Comparison of ENCODE assay signal across 28 mouse cellular contexts in the genomic region with DNA sequence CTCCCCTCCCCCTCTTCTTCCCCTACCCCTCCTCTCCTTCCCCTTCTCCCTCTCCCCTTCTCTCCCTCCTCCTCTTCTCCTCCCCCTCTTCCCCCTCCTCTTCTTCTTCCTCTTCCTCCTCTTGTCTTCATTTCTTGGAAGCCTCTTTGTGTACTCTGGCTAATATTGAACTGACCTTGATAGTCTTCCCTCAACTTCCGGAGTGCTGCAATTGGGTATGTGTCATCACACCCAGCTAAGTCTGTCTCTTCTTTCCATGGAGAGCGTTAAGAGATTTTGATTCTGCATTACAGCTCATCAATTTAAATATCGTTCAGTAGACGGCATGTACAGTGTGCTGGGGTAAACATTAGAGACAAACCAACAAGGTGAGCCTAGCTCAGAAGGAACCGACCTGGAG. TPM values are rescaled to one million over a fixed set of nuclear protein-coding genes. Genes with fewer than 3 reads are reported as not detected.
DNase-seq lines count a peak whose midpoint lies in the region; ATAC-seq and TF ChIP-seq lines count a peak whose summit lies in the region.
"Had no signal": no experiment of that assay in that cellular context is flagged by ENCODE, and none has a peak within 500 bp of the region (broad histone marks: within the 10 kb centered on the region; RNA-seq: fewer than 3 reads in every experiment).

No protein-coding gene starts in this region.

- intact Hi-C loops in heart, adult 2 months (cut with DNase I), result no loop called here
- intact Hi-C loops in heart, postnatal 25 days (cut with DNase I), result no loop called here
- intact Hi-C loops in left cerebral cortex, adult 2 months (cut with DNase I), result no loop called here

- H3K4me3 ChIP-seq in heart, adult 2 months, result no peak overlapping the region
- no peak overlapping the region for H3K4me3 ChIP-seq in liver, embryonic 15.5 days (replicated peaks)
- H3K4me3 ChIP-seq in liver, embryonic 12.5 days, result no peak overlapping the region
- no peak overlapping the region for H3K4me3 ChIP-seq in left cerebral cortex, adult 2 months
- H3K4me3 ChIP-seq: embryonic facial prominence, embryonic 12.5 days; heart, embryonic 15.5 days; hindbrain, embryonic 15.5 days; limb, embryonic 12.5 days; midbrain, embryonic 15.5 days; neural tube, embryonic 15.5 days; stomach, embryonic 15.5 days had no signal

- whole genome bisulfite sequencing in heart, adult 2 months, result 48% methylated on average over 5 of the region's 5 CpGs
- WGBS in liver, embryonic 15.5 days (ENCODE audit: insufficient replicate concordance), result 48% methylated on average over 5 of the region's 5 CpGs
- WGBS in liver, embryonic 12.5 days (ENCODE audit: insufficient replicate concordance), result 56% methylated on average over 5 of the region's 5 CpGs

- H3K4me2 ChIP-seq in liver, embryonic 15.5 days, result no peak overlapping the region
- H3K4me2 ChIP-seq in liver, embryonic 12.5 days, result no peak overlapping the region
- H3K4me2 ChIP-seq: embryonic facial prominence, embryonic 12.5 days; heart, embryonic 15.5 days; hindbrain, embryonic 15.5 days; limb, embryonic 12.5 days; midbrain, embryonic 15.5 days; neural tube, embryonic 15.5 days; stomach, embryonic 15.5 days had no signal

- TF ChIP-seq EP300 in heart, adult 2 months (IDR thresholded peaks at IDR 0.05; ENCODE audit: insufficient read depth, low read depth, low read length), result no peak

- no peak for TF ChIP-seq CTCF in heart, adult 2 months (IDR thresholded peaks at IDR 0.05)
- no peak for TF ChIP-seq CTCF in left cerebral cortex, adult 2 months (IDR thresholded peaks at IDR 0.05)

- peaks cover 2% of the 10 kb centered on the region; the same call in 1 of the 2 replicates for H3K79me2 ChIP-seq in heart, adult 2 months (replicated peaks; ENCODE audit: control insufficient read depth, insufficient read depth, low read length)

- no peaks in the 10 kb centered on the region for H3K9me3 ChIP-seq in liver, embryonic 15.5 days (replicated peaks)
- no peaks in the 10 kb centered on the region for H3K9me3 ChIP-seq in liver, embryonic 12.5 days (replicated peaks)
- H3K9me3 ChIP-seq: embryonic facial prominence, embryonic 12.5 days; G1E; heart, embryonic 15.5 days; hindbrain, embryonic 15.5 days; limb, embryonic 12.5 days; midbrain, embryonic 15.5 days; neural tube, embryonic 15.5 days; stomach, embryonic 15.5 days had no signal

- DNase-seq in adrenal gland, adult 2 months, result peak; percentile 50
- no peak for DNase-seq in adrenal gland, adult 18-20 months (ENCODE audit: low spot score in 2 of 2)
- no peak for DNase-seq in heart, adult 2 months
- DNase-seq in heart, postnatal 25 days (ENCODE audit: low spot score), result no peak
- no peak for DNase-seq in left cerebral cortex, adult 2 months (ENCODE audit: extremely low spot score in 1 of 2, low spot score in 2 of 2)
- DNase-seq: cerebellum, adult 11 months; cerebellum, adult 9-10 months; cerebellum, postnatal 36 days; gastrocnemius, postnatal 25 days; kidney, adult 11 months; layer of hippocampus, adult 9-11 months; lung, postnatal 4 days; retina, postnatal 1 day; right cerebral cortex, postnatal 14 days had no signal

- H3K27ac ChIP-seq in heart, adult 2 months, result peak overlapping the region; percentile 24
- H3K27ac ChIP-seq in liver, embryonic 15.5 days (replicated peaks), result no peak overlapping the region
- no peak overlapping the region for H3K27ac ChIP-seq in liver, embryonic 12.5 days
- no peak overlapping the region for H3K27ac ChIP-seq in left cerebral cortex, adult 2 months
- H3K27ac ChIP-seq: embryonic facial prominence, embryonic 12.5 days; heart, embryonic 15.5 days; hindbrain, embryonic 15.5 days; limb, embryonic 12.5 days; liver, embryonic 14.5 days; midbrain, embryonic 15.5 days; neural tube, embryonic 15.5 days; stomach, embryonic 15.5 days had no signal

- 0 out of 2 replicates have a peak, but pooled peaks have one; percentile 25 for ATAC-seq in liver, embryonic 15.5 days (ENCODE audit: insufficient read depth)
- no peak for ATAC-seq in liver, embryonic 12.5 days
- peak; percentile 50 for ATAC-seq in megakaryocyte, adult 5-6 weeks (ENCODE audit: poor library complexity, severe bottlenecking)
- ATAC-seq: forebrain, embryonic 14.5 days; inflammation-experienced regulatory T-cells, adult 6 months; midbrain, embryonic 15.5 days had no signal

- H3K27me3 ChIP-seq in heart, adult 2 months (ENCODE audit: control insufficient read depth, insufficient read depth, low read length), result no peaks in the 10 kb centered on the region
- H3K27me3 ChIP-seq in liver, embryonic 15.5 days, result no peaks in the 10 kb centered on the region
- H3K27me3 ChIP-seq in liver, embryonic 12.5 days (replicated peaks), result no peaks in the 10 kb centered on the region
- H3K27me3 ChIP-seq: embryonic facial prominence, embryonic 12.5 days; heart, embryonic 15.5 days; hindbrain, embryonic 15.5 days; limb, embryonic 12.5 days; midbrain, embryonic 15.5 days; neural tube, embryonic 15.5 days; stomach, embryonic 15.5 days had no signal

- no peak overlapping the region for H3K9ac ChIP-seq in heart, adult 2 months (ENCODE audit: low read depth, low read length)
- no peak overlapping the region for H3K9ac ChIP-seq in liver, embryonic 15.5 days
- no peak overlapping the region for H3K9ac ChIP-seq in liver, embryonic 12.5 days
- H3K9ac ChIP-seq: embryonic facial prominence, embryonic 12.5 days; heart, embryonic 15.5 days; hindbrain, embryonic 15.5 days; limb, embryonic 12.5 days; liver, embryonic 14.5 days; midbrain, embryonic 15.5 days; neural tube, embryonic 15.5 days; stomach, embryonic 15.5 days had no signal

- TF ChIP-seq POLR2A in heart, adult 2 months (IDR thresholded peaks at IDR 0.05; ENCODE audit: insufficient read depth, low read depth, low read length), result no peak

- H3K36me3 ChIP-seq in heart, adult 2 months (ENCODE audit: control insufficient read depth, insufficient read depth, low read length), result peaks cover 11% of the 10 kb centered on the region
- no peaks in the 10 kb centered on the region for H3K36me3 ChIP-seq in liver, embryonic 15.5 days (replicated peaks)
- H3K36me3 ChIP-seq in liver, embryonic 12.5 days, result no peaks in the 10 kb centered on the region
- H3K36me3 ChIP-seq: embryonic facial prominence, embryonic 12.5 days; G1E; heart, embryonic 15.5 days; hindbrain, embryonic 15.5 days; midbrain, embryonic 15.5 days; neural tube, embryonic 15.5 days; stomach, embryonic 15.5 days had no signal

- H3K4me1 ChIP-seq in heart, adult 2 months (ENCODE audit: control insufficient read depth, insufficient read depth, low read length), result peaks cover 7% of the 10 kb centered on the region
- H3K4me1 ChIP-seq in liver, embryonic 15.5 days (replicated peaks), result no peaks in the 10 kb centered on the region; the same call in 1 of the 2 replicates
- H3K4me1 ChIP-seq in liver, embryonic 12.5 days, result peaks cover 6% of the 10 kb centered on the region; the same call in 1 of the 2 replicates
- H3K4me1 ChIP-seq: heart, embryonic 15.5 days; hindbrain, embryonic 15.5 days; limb, embryonic 12.5 days; midbrain, embryonic 15.5 days; neural tube, embryonic 15.5 days; stomach, embryonic 15.5 days had no signal

RNA-seq across cellular contexts. Expression of a gene that starts 26.4 kb away (rescaled TPM):
- total RNA-seq in adrenal gland, adult 2 months (2021), result 10 to 100 TPM; 38.2 to 51.7 TPM
- 5.6 and 7.1 TPM in 2 replicates for polyA plus RNA-seq in adrenal gland, adult 2 months (2012; rRNA removed)
- total RNA-seq in adrenal gland, adult 18-20 months (2021), result 10 to 100 TPM; 43.9 to 50.3 TPM
- 10 to 100 TPM; 23.0 to 23.3 TPM for total RNA-seq in heart, adult 2 months (2021)
- 6.9 and 13.5 TPM in 2 replicates for polyA plus RNA-seq in heart, adult 2 months (2012; rRNA removed)
- total RNA-seq in heart, postnatal 25 days (2021), result 10 to 100 TPM; 18.0 to 22.8 TPM
- 3.7 and 3.9 TPM in 2 replicates for polyA plus RNA-seq in liver, embryonic 15.5 days (2015; fragmentation: Nextera tagmentation; extraction: Ambion mirVana)
- polyA plus RNA-seq in liver, embryonic 12.5 days (2016; fragmentation: Nextera tagmentation; extraction: Ambion mirVana), result 3.6 and 4.1 TPM in 2 replicates
- 0.22 and 1.3 TPM in 2 replicates for total RNA-seq in megakaryocyte, adult 5-6 weeks (2015)
- 0.99 and 1.3 TPM in 2 replicates for total RNA-seq in megakaryocyte, adult 5-6 weeks (2017)
- total RNA-seq in left cerebral cortex, adult 2 months (2021), result 1 to 10 TPM; 3.6 to 4.7 TPM
- polyA plus RNA-seq: G1E had no signal
